8 mouse cellular contexts compared by ENCODE assay signal in genomic region chr1:91755102-91755501, GRCm38 (mm10). TPM values are rescaled to one million over a fixed set of nuclear protein-coding genes. Genes with fewer than 3 reads are reported as not detected.
DNase-seq lines count a peak whose midpoint lies in the region; ATAC-seq and TF ChIP-seq lines count a peak whose summit lies in the region.

No protein-coding gene starts in this region.

- H3K27ac ChIP-seq in intestine, embryonic 16.5 days (ENCODE audit: low read length), result no peak overlapping the region
- H3K27ac ChIP-seq in midbrain, postnatal 0 days (ENCODE audit: low read depth, low read length), result no peak overlapping the region
- H3K27ac ChIP-seq in testis, adult 2 months (ENCODE audit: control insufficient read depth, insufficient read depth, low read depth, low read length), result no peak overlapping the region

- H3K4me1 ChIP-seq in intestine, embryonic 16.5 days (ENCODE audit: control insufficient read depth, insufficient read depth, low read length), result peaks cover 2% of the 10 kb centered on the region; the same call in 1 of the 2 replicates
- H3K4me1 ChIP-seq in midbrain, postnatal 0 days (ENCODE audit: insufficient read depth, low read length), result peaks cover 8% of the 10 kb centered on the region; the same call in 1 of the 2 replicates
- H3K4me1 ChIP-seq in testis, adult 2 months (ENCODE audit: control insufficient read depth, insufficient read depth, low read length), result no peaks in the 10 kb centered on the region; the same call in 1 of the 2 replicates

- ATAC-seq in CD4-positive, CD25-positive, alpha-beta regulatory T cell, adult 4 months, result no peak
- 0 out of 2 replicates have a peak, but pooled peaks have one; percentile 28 for ATAC-seq in intestine, embryonic 16.5 days
- ATAC-seq in midbrain, postnatal 0 days (ENCODE audit: low FRiP score), result peak; percentile 78

- no peaks in the 10 kb centered on the region for H3K27me3 ChIP-seq in intestine, embryonic 16.5 days (replicated peaks; ENCODE audit: control insufficient read depth, insufficient read depth, low read length)
- no peaks in the 10 kb centered on the region; the same call in 1 of the 2 replicates for H3K27me3 ChIP-seq in midbrain, postnatal 0 days (ENCODE audit: insufficient read depth, low read length)
- H3K27me3 ChIP-seq in testis, adult 2 months (ENCODE audit: control insufficient read depth, insufficient read depth, low read length), result no peaks in the 10 kb centered on the region

- no peak overlapping the region for H3K4me3 ChIP-seq in intestine, embryonic 16.5 days (ENCODE audit: low read length)
- no peak overlapping the region for H3K4me3 ChIP-seq in midbrain, postnatal 0 days (ENCODE audit: low read depth, low read length)
- H3K4me3 ChIP-seq in testis, adult 2 months (ENCODE audit: control insufficient read depth, low read depth, low read length), result no peak overlapping the region

- TF ChIP-seq CTCF in midbrain, postnatal 0 days (IDR thresholded peaks at IDR 0.05), result peak; percentile 89
- peak; percentile 66; the same call in 1 of the 2 replicates for TF ChIP-seq CTCF in testis, adult 2 months (IDR thresholded peaks at IDR 0.05; ENCODE audit: control insufficient read depth, insufficient read depth, insufficient replicate concordance, low read depth, low read length)

- H3K4me2 ChIP-seq in intestine, embryonic 16.5 days (ENCODE audit: low read depth, low read length), result peak overlapping the region; percentile 15
- peak overlapping the region; percentile 42 for H3K4me2 ChIP-seq in midbrain, postnatal 0 days (ENCODE audit: low read depth, low read length, poor library complexity, severe bottlenecking)

- WGBS in intestine, embryonic 16.5 days, result under 1% methylated on average over 9 of the region's 9 CpGs
- 2% methylated on average over 9 of the region's 9 CpGs for WGBS in midbrain, postnatal 0 days

- DNase-seq in CD4-positive, CD25-positive, alpha-beta regulatory T cell, adult 2 months (ENCODE audit: low read depth, low spot score), result peak; percentile 68
- peak; percentile 91 for DNase-seq in embryo, embryonic 10 days (ENCODE audit: low spot score)
- peak; percentile 37 for DNase-seq in gastrocnemius, postnatal 25 days
- DNase-seq in left cerebral cortex, postnatal 14 days (ENCODE audit: low spot score in 2 of 2), result peak; percentile 75 to 83
- DNase-seq in midbrain, postnatal 0 days (ENCODE audit: low spot score), result peak; percentile 76

- H3K9me3 ChIP-seq in intestine, embryonic 16.5 days (ENCODE audit: control insufficient read depth, low read length), result no peaks in the 10 kb centered on the region
- no peaks in the 10 kb centered on the region for H3K9me3 ChIP-seq in midbrain, postnatal 0 days (ENCODE audit: low read length)

- no peak for TF ChIP-seq POLR2A in testis, adult 2 months (IDR thresholded peaks at IDR 0.05; ENCODE audit: control insufficient read depth, low read depth, low read length)

- no peak overlapping the region for H3K9ac ChIP-seq in intestine, embryonic 16.5 days (ENCODE audit: low read depth, low read length)
- H3K9ac ChIP-seq in midbrain, postnatal 0 days (replicated peaks; ENCODE audit: low read length, poor library complexity, severe bottlenecking), result no peak overlapping the region

- intact Hi-C loops in left cerebral cortex, postnatal 14 days (cut with DNase I), result loop anchor here (5.0 to 10.0 kb wide), 2 partner anchors 153 to 180 kb away; no protein-coding TSS in a partner anchor

- no peaks in the 10 kb centered on the region for H3K36me3 ChIP-seq in intestine, embryonic 16.5 days (ENCODE audit: control insufficient read depth, insufficient read depth, low read length)
- no peaks in the 10 kb centered on the region for H3K36me3 ChIP-seq in midbrain, postnatal 0 days (ENCODE audit: insufficient read depth, low read length)
- H3K36me3 ChIP-seq in testis, adult 2 months (ENCODE audit: control insufficient read depth, insufficient read depth, low read length), result no peaks in the 10 kb centered on the region

RNA-seq across cellular contexts. Expression of gene Twist2, which starts 46.2 kb away (rescaled TPM):
- polyA plus RNA-seq in CD4-positive, CD25-positive, alpha-beta regulatory T cell, adult 4 months (2017; shearing (Covaris generic)), result not detected
- 1 to 10 TPM; 1.5 to 1.9 TPM for total RNA-seq in gastrocnemius, postnatal 25 days (2021)
- 5.0 and 5.1 TPM in 2 replicates for polyA plus RNA-seq in intestine, embryonic 16.5 days (2015; fragmentation: Nextera tagmentation; extraction: Ambion mirVana)
- 1 to 10 TPM; 1.0 to 1.5 TPM for total RNA-seq in left cerebral cortex, postnatal 14 days (2021)
- 2.1 and 7.2 TPM in 2 replicates for total RNA-seq in midbrain, postnatal 0 days (2014; rRNA removed)
- polyA plus RNA-seq in midbrain, postnatal 0 days (2015; fragmentation: Nextera tagmentation; extraction: Ambion mirVana), result 3.8 and 5.7 TPM in 2 replicates
- 0.37 and 1.0 TPM in 2 replicates for polyA plus RNA-seq in testis, adult 2 months (2012; rRNA removed)

Comparison
In these comparisons a context has a peak if more than half of its experiments do, and no peak if none do; other contexts are left out.
1. DNase-seq: peak in every context shown above with its lines; median percentile 91 in embryo, embryonic 10 days; 79 in left cerebral cortex, postnatal 14 days; 76 in midbrain, postnatal 0 days; 68 in CD4-positive, CD25-positive, alpha-beta regulatory T cell, adult 2 months; 37 in gastrocnemius, postnatal 25 days.